Mouse (Mus musculus) heart, embryonic 12.5 days (tissue): ENCODE results near the gene Klf2. TPM values are rescaled to one million over a fixed set of nuclear protein-coding genes. Genes with fewer than 3 reads are reported as not detected.

Experiments
- ATAC-seq: fragments of 200-750 bp; cut with Nextera tagmentation; 2 replicates; pipeline ENCODE4 v1.8.0; 2017; ENCODE audit warnings: moderate TSS enrichment, moderate library complexity; ENCODE audit not compliant: insufficient number of reproducible peaks, low FRiP score
- H3K27ac ChIP-seq: fragments of 300-500 bp; sonication (generic); 2 replicates; pipeline ENCODE4 v1.5.1; 2016; ENCODE audit warnings: mild to moderate bottlenecking, moderate library complexity; ENCODE audit not compliant: poor library complexity, severe bottlenecking
- H3K27me3 ChIP-seq: fragments of 300-500 bp; sonication (generic); replicated peaks from 2 replicates; pipeline ENCODE4 v1.6.1; 2016; ENCODE audit warnings: mild to moderate bottlenecking, moderate library complexity
- H3K36me3 ChIP-seq: fragments of 300-500 bp; sonication (generic); 2 replicates; pipeline ENCODE4 v1.6.1; 2016; ENCODE audit warnings: mild to moderate bottlenecking, moderate library complexity
- H3K4me1 ChIP-seq: fragments of 300-500 bp; sonication (generic); replicated peaks from 2 replicates; pipeline ENCODE4 v1.6.1; 2016; ENCODE audit warnings: mild to moderate bottlenecking
- H3K4me2 ChIP-seq: fragments of 300-500 bp; sonication (generic); 2 replicates; pipeline ENCODE4 v1.6.1; 2016; ENCODE audit warnings: mild to moderate bottlenecking, moderate library complexity
- H3K4me3 ChIP-seq: fragments of 300-500 bp; sonication (generic); 2 replicates; pipeline ENCODE4 v1.5.1; 2016; ENCODE audit warnings: mild to moderate bottlenecking
- H3K9ac ChIP-seq: fragments of 300-500 bp; sonication (generic); 2 replicates; pipeline ENCODE4 v1.6.1; 2016; ENCODE audit warnings: mild to moderate bottlenecking, moderate library complexity
- H3K9me3 ChIP-seq: fragments of 300-500 bp; sonication (generic); replicated peaks from 2 replicates; pipeline ENCODE4 v1.6.1; 2016; ENCODE audit warnings: mild to moderate bottlenecking, moderate library complexity
- WGBS: fragments of 180-500 bp; shearing (Covaris S2); methylation state at CpG from one replicate; pipeline ENCODE4 v1.1.7; 2016; 5-methylcytosine and 5-hydroxymethylcytosine counted together
- polyA plus RNA-seq: library from polyadenylated mRNA; unstranded; fragments of >200 nt; fragmentation: Nextera tagmentation; extraction: Ambion mirVana; gene quantifications from 2 replicates; pipeline ENCODE4 v1.2.1, GENCODE M21; 2016

Gene Klf2
- 28.1 and 31.6 TPM in 2 replicates for polyA plus RNA-seq

- H3K27me3 ChIP-seq, result peaks cover 6% of the 10 kb centered on the region
- H3K9me3 ChIP-seq, result no peaks in the 10 kb centered on the region
- ATAC-seq, result peak; percentile 95
- H3K4me2 ChIP-seq, result peak within 1 kb of the TSS; percentile 96
- H3K4me1 ChIP-seq, result peaks cover 45% of the 10 kb centered on the region
- H3K4me3 ChIP-seq, result peak within 1 kb of the TSS; percentile 69
- H3K9ac ChIP-seq, result peak within 1 kb of the TSS; percentile 86
- WGBS, result under 1% methylated on average over 45 of the region's 46 CpGs
- H3K36me3 ChIP-seq, result peaks cover 14% of the 10 kb centered on the region
- H3K27ac ChIP-seq, result peak within 1 kb of the TSS; percentile 81
These were observed at the start of gene Klf2 for GRCm38 (mm10) chr8:72318801-72319322. Gene Klf2, plus strand, starts transcription at chr8:72319033.

GRCm38 (mm10) chr8:72270606-72271005 lies 48.2 kb upstream of the Klf2 start:
- H3K9me3 ChIP-seq, result 0 out of 2 replicates have a peak, but pooled peaks cover 3% of the 10 kb centered on the region
- H3K36me3 ChIP-seq, result no peaks in the 10 kb centered on the region
- peaks cover 13% of the 10 kb centered on the region for H3K4me1 ChIP-seq
- WGBS, result 85% methylated on average over 12 of the region's 12 CpGs
- ATAC-seq, result no peak
- no peak overlapping the region for H3K27ac ChIP-seq
- H3K27me3 ChIP-seq, result no peaks in the 10 kb centered on the region
- H3K4me2 ChIP-seq, result no peak overlapping the region
- H3K4me3 ChIP-seq, result no peak overlapping the region
- H3K9ac ChIP-seq, result no peak overlapping the region

GRCm38 (mm10) chr8:72271051-72271660 lies 47.7 kb upstream of the Klf2 start:
- 52% methylated on average over 11 of the region's 11 CpGs for WGBS
- Histone ChIP-seq H3K9ac (no peak overlapping the region), H3K27me3 (no peaks in the 10 kb centered on the region), H3K27ac (no peak overlapping the region), H3K4me3 (no peak overlapping the region), H3K36me3 (no peaks in the 10 kb centered on the region), H3K9me3 (0 out of 2 replicates have a peak, but pooled peaks cover 3% of the 10 kb centered on the region), H3K4me1 (peaks cover 13% of the 10 kb centered on the region), H3K4me2 (no peak overlapping the region)
- ATAC-seq, result no peak

- 69% methylated on average over 3 of the region's 3 CpGs for WGBS
- 0 out of 2 replicates have a peak, but pooled peaks cover 3% of the 10 kb centered on the region for H3K9me3 ChIP-seq
- H3K36me3 ChIP-seq, result no peaks in the 10 kb centered on the region
- no peak for ATAC-seq
- no peaks in the 10 kb centered on the region for H3K27me3 ChIP-seq
- H3K27ac ChIP-seq, result no peak overlapping the region
- peaks cover 13% of the 10 kb centered on the region for H3K4me1 ChIP-seq
- H3K9ac ChIP-seq, result no peak overlapping the region
- H3K4me3 ChIP-seq, result no peak overlapping the region
- H3K4me2 ChIP-seq, result no peak overlapping the region
These were observed 47.1 kb upstream of the Klf2 start for GRCm38 (mm10) chr8:72271691-72272090.

GRCm38 (mm10) chr8:72272361-72272760 lies 46.5 kb upstream of the Klf2 start:
- Histone ChIP-seq H3K9me3 (0 out of 2 replicates have a peak, but pooled peaks cover 3% of the 10 kb centered on the region), H3K36me3 (no peaks in the 10 kb centered on the region), H3K4me1 (peaks cover 18% of the 10 kb centered on the region), H3K4me3 (no peak overlapping the region), H3K27me3 (no peaks in the 10 kb centered on the region), H3K27ac (no peak overlapping the region), H3K4me2 (no peak overlapping the region), H3K9ac (no peak overlapping the region)
- WGBS, result 23% methylated on average over 3 of the region's 3 CpGs
- ATAC-seq, result no peak

GRCm38 (mm10) chr8:72273111-72273770 lies 45.6 kb upstream of the Klf2 start:
- ATAC-seq, result no peak
- Histone ChIP-seq H3K27ac (no peak overlapping the region), H3K36me3 (no peaks in the 10 kb centered on the region), H3K27me3 (no peaks in the 10 kb centered on the region), H3K4me2 (no peak overlapping the region), H3K9ac (no peak overlapping the region), H3K4me3 (no peak overlapping the region), H3K9me3 (0 out of 2 replicates have a peak, but pooled peaks cover 3% of the 10 kb centered on the region), H3K4me1 (peaks cover 18% of the 10 kb centered on the region)
- 62% methylated on average over 1 of the region's 1 CpGs for WGBS

GRCm38 (mm10) chr8:72273807-72274206 lies 45.0 kb upstream of the Klf2 start:
- WGBS, result 68% methylated on average over 5 of the region's 5 CpGs
- Histone ChIP-seq H3K4me2 (no peak overlapping the region), H3K9me3 (0 out of 2 replicates have a peak, but pooled peaks cover 3% of the 10 kb centered on the region)

GRCm38 (mm10) chr8:72277244-72277643 lies 41.6 kb upstream of the Klf2 start:
- Histone ChIP-seq H3K9me3 (0 out of 2 replicates have a peak, but pooled peaks cover 3% of the 10 kb centered on the region), H3K27me3 (no peaks in the 10 kb centered on the region), H3K4me3 (no peak overlapping the region), H3K27ac (no peak overlapping the region), H3K4me2 (no peak overlapping the region), H3K4me1 (peaks cover 21% of the 10 kb centered on the region), H3K36me3 (no peaks in the 10 kb centered on the region), H3K9ac (no peak overlapping the region)
- WGBS, result 30% methylated on average over 3 of the region's 3 CpGs
- no peak for ATAC-seq

More at GRCm38 (mm10) chr8:72273807-72274206, 45.0 kb upstream of the Klf2 start:
- H3K27me3 ChIP-seq, result no peaks in the 10 kb centered on the region
- no peaks in the 10 kb centered on the region for H3K36me3 ChIP-seq
- no peak for ATAC-seq
- no peak overlapping the region for H3K4me3 ChIP-seq
- no peak overlapping the region for H3K27ac ChIP-seq
- no peak overlapping the region for H3K9ac ChIP-seq
- H3K4me1 ChIP-seq, result peaks cover 12% of the 10 kb centered on the region; the same call in 1 of the 2 replicates

- no peaks in the 10 kb centered on the region for H3K9me3 ChIP-seq
- H3K4me3 ChIP-seq, result no peak overlapping the region
- no peaks in the 10 kb centered on the region for H3K27me3 ChIP-seq
- WGBS, result 80% methylated on average over 7 of the region's 7 CpGs
- no peak for ATAC-seq
- H3K36me3 ChIP-seq, result no peaks in the 10 kb centered on the region
- H3K4me2 ChIP-seq, result no peak overlapping the region
- no peak overlapping the region for H3K27ac ChIP-seq
- peaks cover 21% of the 10 kb centered on the region for H3K4me1 ChIP-seq
- no peak overlapping the region for H3K9ac ChIP-seq
These were observed 39.7 kb upstream of the Klf2 start for GRCm38 (mm10) chr8:72279151-72279550.

- Histone ChIP-seq H3K4me2 (no peak overlapping the region), H3K27me3 (no peaks in the 10 kb centered on the region), H3K4me3 (no peak overlapping the region), H3K36me3 (no peaks in the 10 kb centered on the region), H3K9me3 (no peaks in the 10 kb centered on the region), H3K9ac (no peak overlapping the region), H3K4me1 (peaks cover 21% of the 10 kb centered on the region), H3K27ac (0 out of 2 replicates have a peak overlapping the region, but pooled peaks have one; percentile 49)
- ATAC-seq, result peak; percentile 74
- 20% methylated on average over 3 of the region's 3 CpGs for WGBS
These were observed 37.2 kb upstream of the Klf2 start for GRCm38 (mm10) chr8:72281634-72282033.

GRCm38 (mm10) chr8:72285285-72285684 lies 33.5 kb upstream of the Klf2 start:
- no peak overlapping the region for H3K9ac ChIP-seq
- H3K36me3 ChIP-seq, result no peaks in the 10 kb centered on the region
- H3K4me1 ChIP-seq, result peaks cover 8% of the 10 kb centered on the region
- no peak overlapping the region for H3K27ac ChIP-seq
- no peaks in the 10 kb centered on the region for H3K9me3 ChIP-seq
- H3K27me3 ChIP-seq, result no peaks in the 10 kb centered on the region
- WGBS, result 61% methylated on average over 4 of the region's 4 CpGs
- H3K4me2 ChIP-seq, result no peak overlapping the region
- H3K4me3 ChIP-seq, result no peak overlapping the region
- no peak for ATAC-seq
